10 mouse cellular contexts compared by ENCODE assay signal in the genomic region with DNA sequence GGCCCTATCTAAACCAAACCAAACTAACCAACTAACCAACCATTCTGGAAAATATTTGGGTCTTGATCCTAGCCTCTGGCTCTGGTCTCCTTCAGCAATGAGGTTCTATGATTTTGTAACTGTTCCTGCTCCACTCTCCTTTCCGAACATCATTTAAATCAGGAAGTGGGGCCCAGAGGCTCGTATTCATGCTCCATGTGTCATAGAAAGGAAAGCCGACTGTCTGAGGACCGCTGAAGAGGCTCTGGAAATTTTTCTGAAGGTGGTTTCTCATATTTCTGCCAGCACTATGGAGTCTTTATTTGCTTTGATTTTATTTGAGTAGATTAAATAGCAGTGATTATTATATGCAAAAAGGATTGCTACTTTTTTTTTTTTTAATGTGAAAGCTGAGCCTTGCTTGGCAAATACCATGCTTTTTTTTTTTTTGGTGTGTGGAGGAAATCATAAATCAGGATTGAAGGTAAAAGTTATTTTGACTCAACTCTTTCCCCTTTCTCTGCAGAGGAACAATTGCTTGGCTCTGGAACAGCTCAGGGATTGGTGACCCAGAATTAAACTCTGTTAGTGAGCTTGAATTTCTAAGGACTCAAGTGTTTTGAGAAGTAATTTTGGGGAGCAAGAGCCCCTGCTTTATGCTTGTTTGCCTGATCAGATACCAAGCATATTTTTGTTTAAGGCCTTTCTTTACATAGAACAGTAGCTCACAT. TPM values are rescaled to one million over a fixed set of nuclear protein-coding genes. Genes with fewer than 3 reads are reported as not detected.
DNase-seq lines count a peak whose midpoint lies in the region; ATAC-seq and TF ChIP-seq lines count a peak whose summit lies in the region.
"Had no signal": no experiment of that assay in that cellular context is flagged by ENCODE, and none has a peak within 500 bp of the region (broad histone marks: within the 10 kb centered on the region; RNA-seq: fewer than 3 reads in every experiment).

No protein-coding gene starts in this region.

- no peaks in the 10 kb centered on the region for H3K27me3 ChIP-seq in heart, embryonic 12.5 days (replicated peaks)
- H3K27me3 ChIP-seq in spleen, adult 2 months (ENCODE audit: control insufficient read depth, insufficient read depth, low read length): no peaks in the 10 kb centered on the region
- no peaks in the 10 kb centered on the region for H3K27me3 ChIP-seq in limb, embryonic 15.5 days
- H3K27me3 ChIP-seq in stomach, postnatal 0 days (ENCODE audit: control insufficient read depth, insufficient read depth, low read length): no peaks in the 10 kb centered on the region

- no peak overlapping the region for H3K9ac ChIP-seq in heart, embryonic 12.5 days
- no peak overlapping the region for H3K9ac ChIP-seq in limb, embryonic 15.5 days
- no peak overlapping the region for H3K9ac ChIP-seq in stomach, postnatal 0 days (ENCODE audit: low read length)
- H3K9ac ChIP-seq: liver, embryonic 14.5 days had no signal

- H3K4me1 ChIP-seq in heart, embryonic 12.5 days (replicated peaks): peaks cover 67% of the 10 kb centered on the region
- no peaks in the 10 kb centered on the region; the same call in 1 of the 2 replicates for H3K4me1 ChIP-seq in spleen, adult 2 months (ENCODE audit: control insufficient read depth, insufficient read depth, insufficient read length)
- peaks cover 28% of the 10 kb centered on the region for H3K4me1 ChIP-seq in limb, embryonic 15.5 days
- H3K4me1 ChIP-seq in stomach, postnatal 0 days (replicated peaks; ENCODE audit: control insufficient read depth, insufficient read depth): peaks cover 6% of the 10 kb centered on the region

- WGBS in heart, embryonic 12.5 days: 46% methylated on average over 4 of the region's 4 CpGs
- 54% methylated on average over 4 of the region's 4 CpGs for WGBS in spleen, adult 2 months
- 6% methylated on average over 4 of the region's 4 CpGs for WGBS in limb, embryonic 15.5 days
- WGBS in stomach, postnatal 0 days: 30% methylated on average over 4 of the region's 4 CpGs

- no peaks in the 10 kb centered on the region for H3K9me3 ChIP-seq in heart, embryonic 12.5 days (replicated peaks)
- H3K9me3 ChIP-seq in limb, embryonic 15.5 days: no peaks in the 10 kb centered on the region
- H3K9me3 ChIP-seq in stomach, postnatal 0 days (ENCODE audit: control insufficient read depth, low read length): no peaks in the 10 kb centered on the region

- no peak overlapping the region for H3K4me2 ChIP-seq in heart, embryonic 12.5 days
- no peak overlapping the region for H3K4me2 ChIP-seq in limb, embryonic 15.5 days
- no peak overlapping the region for H3K4me2 ChIP-seq in stomach, postnatal 0 days (replicated peaks; ENCODE audit: low read depth)

- TF ChIP-seq EP300 in stomach, postnatal 0 days (optimal IDR thresholded peaks at IDR 0.05): no peak

- DNase-seq in heart, adult 18-20 months: no peak
- no peak for DNase-seq in spleen, adult 2 months (ENCODE audit: low read depth in 1 of 2, low spot score in 2 of 2)
- no peak for DNase-seq in spleen, postnatal 4 days (ENCODE audit: low spot score in 2 of 2)
- no peak for DNase-seq in stomach, postnatal 0 days (ENCODE audit: low spot score)
- DNase-seq in embryo, embryonic 9.5 days (ENCODE audit: extremely low spot score): no peak
- DNase-seq in layer of hippocampus, postnatal 14 days (ENCODE audit: low spot score in 2 of 2): no peak

- ATAC-seq in heart, embryonic 12.5 days (ENCODE audit: insufficient number of reproducible peaks, low FRiP score): no peak
- ATAC-seq in limb, embryonic 15.5 days (ENCODE audit: insufficient number of reproducible peaks, low FRiP score, low TSS enrichment, low read depth): no peak
- ATAC-seq in stomach, postnatal 0 days (ENCODE audit: low FRiP score, low TSS enrichment): no peak
- ATAC-seq: inflammation-experienced regulatory T-cells, adult 6 months had no signal

- TF ChIP-seq CTCF in spleen, adult 2 months (IDR thresholded peaks at IDR 0.05; ENCODE audit: extremely low read depth, insufficient read depth, insufficient read length, insufficient replicate concordance): no peak
- no peak for TF ChIP-seq CTCF in stomach, postnatal 0 days (IDR thresholded peaks at IDR 0.05; ENCODE audit: low read depth)

- H3K4me3 ChIP-seq in heart, embryonic 12.5 days: no peak overlapping the region
- H3K4me3 ChIP-seq in spleen, adult 2 months (ENCODE audit: extremely low read depth, insufficient read depth, insufficient read length): no peak overlapping the region
- H3K4me3 ChIP-seq in limb, embryonic 15.5 days: no peak overlapping the region
- no peak overlapping the region for H3K4me3 ChIP-seq in stomach, postnatal 0 days (ENCODE audit: low read depth, low read length)

- H3K36me3 ChIP-seq in heart, embryonic 12.5 days: peaks cover 4% of the 10 kb centered on the region; the same call in 1 of the 2 replicates
- H3K36me3 ChIP-seq in spleen, adult 2 months (ENCODE audit: control insufficient read depth, insufficient read depth, low read length): no peaks in the 10 kb centered on the region
- H3K36me3 ChIP-seq in limb, embryonic 15.5 days: 0 out of 2 replicates have a peak, but pooled peaks cover 3% of the 10 kb centered on the region
- H3K36me3 ChIP-seq in stomach, postnatal 0 days (ENCODE audit: control insufficient read depth, insufficient read depth, low read length): no peaks in the 10 kb centered on the region

- no peak for TF ChIP-seq POLR2A in spleen, adult 2 months (IDR thresholded peaks at IDR 0.05; ENCODE audit: low read depth, low read length)

- H3K27ac ChIP-seq in heart, embryonic 12.5 days (ENCODE audit: poor library complexity, severe bottlenecking): peak overlapping the region; percentile 41
- 0 out of 2 replicates have a peak overlapping the region, but pooled peaks have one; percentile 4 for H3K27ac ChIP-seq in spleen, adult 2 months (ENCODE audit: insufficient read depth, low read length)
- H3K27ac ChIP-seq in limb, embryonic 15.5 days: peak overlapping the region; percentile 80
- H3K27ac ChIP-seq in stomach, postnatal 0 days (replicated peaks): peak overlapping the region; percentile 58
- H3K27ac ChIP-seq: liver, embryonic 14.5 days had no signal

RNA-seq across cellular contexts. Expression of gene Ppfibp1, which starts 25.4 kb away (rescaled TPM):
- 83.9 and 84.8 TPM in 2 replicates for polyA plus RNA-seq in heart, embryonic 12.5 days (2016; fragmentation: Nextera tagmentation; extraction: Ambion mirVana)
- 100 to 1,000 TPM; 115 to 130 TPM for total RNA-seq in heart, adult 18-20 months (2021)
- polyA plus RNA-seq in spleen, adult 2 months (2012; rRNA removed): 5.3 and 5.4 TPM in 2 replicates
- 60.8 and 63.5 TPM in 2 replicates for polyA plus RNA-seq in limb, embryonic 15.5 days (2015; fragmentation: Nextera tagmentation; extraction: Ambion mirVana)
- polyA plus RNA-seq in stomach, postnatal 0 days (2015; fragmentation: Nextera tagmentation; extraction: Ambion mirVana): 26.1 and 29.8 TPM in 2 replicates
- 10 to 100 TPM; 56.8 to 61.1 TPM for total RNA-seq in layer of hippocampus, postnatal 14 days (2021)

RNA-seq across cellular contexts. Expression of gene 1700034J05Rik, which starts 40.6 kb away (rescaled TPM):
- polyA plus RNA-seq in heart, embryonic 12.5 days (2016; fragmentation: Nextera tagmentation; extraction: Ambion mirVana): 0.17 and 0.23 TPM in 2 replicates
- not detected for total RNA-seq in heart, adult 18-20 months (2021)
- polyA plus RNA-seq in spleen, adult 2 months (2012; rRNA removed): not detected in 2 replicates
- polyA plus RNA-seq in limb, embryonic 15.5 days (2015; fragmentation: Nextera tagmentation; extraction: Ambion mirVana): 0.13 and 0.16 TPM in 2 replicates
- polyA plus RNA-seq in stomach, postnatal 0 days (2015; fragmentation: Nextera tagmentation; extraction: Ambion mirVana): 0.11 TPM in 1 of 2 replicates, not detected in the other
- total RNA-seq in layer of hippocampus, postnatal 14 days (2021): not detected
- polyA plus RNA-seq: liver, embryonic 14.5 days had no signal

Comparison
In these comparisons a context has a peak if more than half of its experiments do, and no peak if none do; other contexts are left out.
1. H3K27ac ChIP-seq: peak in every context shown above with its lines; median percentile 80 in limb, embryonic 15.5 days; 58 in stomach, postnatal 0 days; 41 in heart, embryonic 12.5 days; 4 in spleen, adult 2 months.